Mouse (Mus musculus): ENCODE results near the gene Slc25a3. TPM values are rescaled to one million over a fixed set of nuclear protein-coding genes. Genes with fewer than 3 reads are reported as not detected.

Gene Slc25a3
- total and polyA plus RNA-seq, 3 experiments, result 310 to 508 (median 407) TPM

DNA sequence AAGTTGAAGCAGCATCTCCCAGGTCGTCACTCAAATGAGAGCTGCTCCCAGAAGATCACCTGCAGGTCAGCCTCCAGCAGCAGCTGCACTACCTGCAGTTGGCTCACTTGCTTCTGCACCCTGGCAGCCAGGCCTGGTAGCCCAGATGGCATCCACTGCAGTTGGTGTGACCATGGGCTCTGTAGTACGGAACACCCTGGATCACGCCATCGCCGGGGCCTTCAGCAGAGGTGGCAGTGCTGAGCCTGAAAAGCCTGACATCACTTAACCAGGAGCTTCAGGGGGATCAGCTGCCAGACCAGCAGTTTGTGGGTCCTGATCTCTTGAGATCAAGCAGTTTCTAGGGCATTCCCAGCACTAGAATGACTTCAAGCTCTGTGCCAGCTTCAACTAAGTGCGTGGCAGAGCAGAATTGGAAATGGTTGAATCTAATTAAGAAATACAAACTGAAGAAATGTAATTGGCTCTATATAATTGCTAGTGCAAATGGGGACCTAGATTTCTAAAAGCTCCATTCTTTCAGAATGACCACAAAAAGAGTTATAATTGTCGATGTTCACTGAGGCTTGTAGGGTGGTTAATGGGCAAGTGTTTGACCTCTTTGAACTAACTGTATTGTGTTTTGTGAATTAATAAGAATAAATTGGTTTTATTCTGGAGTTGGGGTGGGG, 11.6 kb upstream of the Slc25a3 start:
- H3K36me3 ChIP-seq (replicated peaks), result no peaks in the 10 kb centered on the region
- H3K4me3 ChIP-seq (ENCODE audit: low read depth, low read length), result no peak overlapping the region
- TF ChIP-seq CTCF (IDR thresholded peaks at IDR 0.05; ENCODE audit: low read depth, low read length) (no peak), GATA2 (IDR thresholded peaks at IDR 0.05; ENCODE audit: borderline replicate concordance, low read depth, low read length) (no peak)
- H3K27me3 ChIP-seq (ENCODE audit: insufficient read depth, low read length), result peaks cover 7% of the 10 kb centered on the region
- no peaks in the 10 kb centered on the region for H3K9me3 ChIP-seq (replicated peaks)
- H3K4me1 ChIP-seq (ENCODE audit: insufficient read depth, low read depth, low read length), result peaks cover 4% of the 10 kb centered on the region; the same call in 1 of the 2 replicates
- no peak for ATAC-seq (ENCODE audit: extremely low read depth, insufficient number of reproducible peaks, low FRiP score, poor library complexity, severe bottlenecking)
- no peak for DNase-seq (ENCODE audit: low spot score)

DNA sequence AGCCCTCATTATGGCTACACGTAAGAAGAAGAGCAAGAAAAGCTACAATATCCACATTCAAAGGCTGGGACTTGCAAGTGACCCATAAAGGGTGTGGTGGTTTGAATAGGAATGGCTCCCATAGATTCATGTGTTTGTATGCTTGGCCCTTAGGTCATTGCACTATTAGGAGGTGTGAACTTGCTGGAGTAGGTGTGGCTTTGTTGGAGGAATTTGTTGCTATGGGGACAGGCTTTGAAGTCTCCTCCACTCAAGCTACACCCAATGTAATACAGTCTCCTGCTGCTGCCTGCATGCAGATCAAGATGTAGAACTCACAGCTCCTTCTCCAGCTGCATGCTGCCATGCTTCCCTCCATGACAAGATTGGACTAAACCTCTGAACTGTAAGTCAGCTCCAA, 7.7 kb upstream of the Slc25a3 start:
- DNase-seq (ENCODE audit: low spot score) (no peak), ATAC-seq (ENCODE audit: extremely low read depth, insufficient number of reproducible peaks, low FRiP score, poor library complexity, severe bottlenecking) (no peak)
- Histone ChIP-seq H3K9me3 (replicated peaks) (no peaks in the 10 kb centered on the region), H3K27me3 (ENCODE audit: insufficient read depth, low read length) (peaks cover 9% of the 10 kb centered on the region), H3K4me1 (ENCODE audit: insufficient read depth, low read depth, low read length) (peaks cover 10% of the 10 kb centered on the region), H3K4me3 (ENCODE audit: low read depth, low read length) (no peak overlapping the region), H3K36me3 (replicated peaks) (no peaks in the 10 kb centered on the region)
- TF ChIP-seq POLR2AphosphoS5 (IDR thresholded peaks at IDR 0.05; ENCODE audit: insufficient replicate concordance, low read depth, low read length), result no peak
- TF ChIP-seq GATA1 (IDR thresholded peaks at IDR 0.05; ENCODE audit: borderline replicate concordance, low read length), result no peak
- TF ChIP-seq CTCF (IDR thresholded peaks at IDR 0.05; ENCODE audit: low read depth, low read length), result no peak
- TF ChIP-seq TAL1 (conservative IDR thresholded peaks at IDR 0.05; ENCODE audit: low read depth, low read length), result no peak
- TF ChIP-seq GATA2 (IDR thresholded peaks at IDR 0.05; ENCODE audit: borderline replicate concordance, low read depth, low read length), result no peak

DNA sequence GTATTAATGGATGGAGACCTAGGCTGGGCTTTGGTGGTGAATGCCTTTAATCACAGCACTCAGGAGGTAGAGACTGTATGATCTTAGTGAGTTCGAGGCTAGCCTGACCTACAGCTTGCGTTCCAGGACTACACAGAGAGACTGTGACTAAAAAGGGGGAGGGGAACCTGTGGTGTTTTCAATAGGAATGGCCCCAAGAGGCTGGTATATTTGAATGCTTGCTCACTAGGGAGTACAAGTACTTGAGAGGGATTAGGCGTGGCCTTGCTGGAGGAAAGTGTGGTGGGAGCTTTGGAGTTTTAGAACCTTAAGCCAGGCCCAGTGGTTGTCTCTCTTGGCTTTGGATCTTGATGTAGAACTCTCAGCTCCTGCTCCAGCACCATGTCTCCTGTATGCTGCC, 6.9 kb upstream of the Slc25a3 start:
- TF ChIP-seq POLR2AphosphoS5 (IDR thresholded peaks at IDR 0.05; ENCODE audit: insufficient replicate concordance, low read depth, low read length), result no peak
- ATAC-seq (ENCODE audit: extremely low read depth, insufficient number of reproducible peaks, low FRiP score, poor library complexity, severe bottlenecking) (no peak), DNase-seq (ENCODE audit: low spot score) (no peak)
- peaks cover 11% of the 10 kb centered on the region for H3K4me1 ChIP-seq (ENCODE audit: insufficient read depth, low read depth, low read length)
- peaks cover 9% of the 10 kb centered on the region for H3K27me3 ChIP-seq (ENCODE audit: insufficient read depth, low read length)
- no peaks in the 10 kb centered on the region for H3K36me3 ChIP-seq (replicated peaks)
- H3K4me3 ChIP-seq (ENCODE audit: low read depth, low read length), result no peak overlapping the region
- no peaks in the 10 kb centered on the region for H3K9me3 ChIP-seq (replicated peaks)

DNA sequence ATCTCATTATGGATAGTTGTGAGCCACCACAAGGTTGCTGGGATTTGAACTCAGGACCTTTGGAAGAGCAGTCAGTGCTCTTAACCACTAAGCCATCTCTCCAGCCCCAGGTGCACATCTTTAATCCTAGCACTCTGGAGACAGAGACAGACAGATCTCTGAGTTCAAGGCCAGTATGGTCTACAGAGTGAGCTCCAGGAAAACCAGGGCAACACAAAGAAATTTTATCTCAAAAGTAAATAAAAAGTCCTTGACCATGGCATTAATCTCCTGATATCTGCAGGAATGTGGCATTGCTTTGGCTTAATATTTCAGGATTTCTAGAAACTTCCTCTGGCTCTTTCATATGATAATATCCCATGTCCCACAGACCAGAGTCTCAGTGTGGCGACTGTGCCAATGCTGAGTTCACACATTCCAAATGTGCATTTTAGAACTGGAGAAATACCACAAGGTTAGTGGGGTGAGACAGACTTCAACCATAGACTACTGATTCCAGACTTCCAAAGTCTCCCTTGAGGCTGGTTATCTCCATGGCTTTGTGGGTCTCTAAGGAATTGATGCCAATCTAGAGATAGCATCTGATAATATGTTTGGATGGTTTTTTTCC, 4.8 kb upstream of the Slc25a3 start:
- Histone ChIP-seq H3K4me1 (ENCODE audit: insufficient read depth, low read depth, low read length) (peaks cover 18% of the 10 kb centered on the region), H3K4me3 (ENCODE audit: low read depth, low read length) (no peak overlapping the region), H3K27me3 (ENCODE audit: insufficient read depth, low read length) (peaks cover 5% of the 10 kb centered on the region; the same call in 1 of the 2 replicates), H3K36me3 (replicated peaks) (no peaks in the 10 kb centered on the region), H3K9me3 (replicated peaks) (no peaks in the 10 kb centered on the region)
- no peak for TF ChIP-seq POLR2AphosphoS5 (IDR thresholded peaks at IDR 0.05; ENCODE audit: insufficient replicate concordance, low read depth, low read length)
- no peak for TF ChIP-seq GATA2 (IDR thresholded peaks at IDR 0.05; ENCODE audit: borderline replicate concordance, low read depth, low read length)
- no peak for TF ChIP-seq GATA1 (IDR thresholded peaks at IDR 0.05; ENCODE audit: borderline replicate concordance, low read length)
- TF ChIP-seq CTCF (IDR thresholded peaks at IDR 0.05; ENCODE audit: low read depth, low read length), result no peak
- TF ChIP-seq TAL1 (conservative IDR thresholded peaks at IDR 0.05; ENCODE audit: low read depth, low read length), result no peak
- DNase-seq (ENCODE audit: low spot score), result no peak
- no peak for ATAC-seq (ENCODE audit: extremely low read depth, insufficient number of reproducible peaks, low FRiP score, poor library complexity, severe bottlenecking)

DNA sequence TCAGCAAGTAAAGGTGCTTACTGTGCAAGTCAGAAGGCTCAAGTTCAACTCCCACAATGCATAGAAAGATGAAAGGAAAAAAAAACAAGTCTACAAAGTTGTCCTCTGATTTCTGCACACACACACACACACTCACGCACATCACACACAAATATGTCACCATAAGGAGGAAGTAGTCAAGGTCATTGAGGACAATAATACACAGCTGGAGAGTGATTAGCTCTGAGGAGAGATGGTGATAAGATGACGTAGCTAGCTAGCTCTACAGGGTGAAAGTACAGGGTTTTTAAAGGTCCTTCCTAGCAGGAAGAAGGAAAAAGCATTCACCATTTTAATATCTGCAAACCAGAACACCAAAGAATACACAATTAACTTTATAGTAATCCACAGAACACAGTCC, 3.5 kb upstream of the Slc25a3 start:
- no peak overlapping the region for H3K4me3 ChIP-seq (ENCODE audit: low read depth, low read length)
- H3K36me3 ChIP-seq (replicated peaks), result peaks cover 6% of the 10 kb centered on the region
- no peaks in the 10 kb centered on the region for H3K9me3 ChIP-seq (replicated peaks)
- DNase-seq (ENCODE audit: low spot score) (no peak), ATAC-seq (ENCODE audit: extremely low read depth, insufficient number of reproducible peaks, low FRiP score, poor library complexity, severe bottlenecking) (no peak)
- H3K27me3 ChIP-seq (ENCODE audit: insufficient read depth, low read length), result peaks cover 5% of the 10 kb centered on the region; the same call in 1 of the 2 replicates
- TF ChIP-seq TAL1 (conservative IDR thresholded peaks at IDR 0.05; ENCODE audit: low read depth, low read length) (no peak), GATA1 (IDR thresholded peaks at IDR 0.05; ENCODE audit: borderline replicate concordance, low read length) (no peak), GATA2 (IDR thresholded peaks at IDR 0.05; ENCODE audit: borderline replicate concordance, low read depth, low read length) (no peak), POLR2AphosphoS5 (IDR thresholded peaks at IDR 0.05; ENCODE audit: insufficient replicate concordance, low read depth, low read length) (no peak), CTCF (IDR thresholded peaks at IDR 0.05; ENCODE audit: low read depth, low read length) (no peak)
- H3K4me1 ChIP-seq (ENCODE audit: insufficient read depth, low read depth, low read length), result peaks cover 18% of the 10 kb centered on the region

DNA sequence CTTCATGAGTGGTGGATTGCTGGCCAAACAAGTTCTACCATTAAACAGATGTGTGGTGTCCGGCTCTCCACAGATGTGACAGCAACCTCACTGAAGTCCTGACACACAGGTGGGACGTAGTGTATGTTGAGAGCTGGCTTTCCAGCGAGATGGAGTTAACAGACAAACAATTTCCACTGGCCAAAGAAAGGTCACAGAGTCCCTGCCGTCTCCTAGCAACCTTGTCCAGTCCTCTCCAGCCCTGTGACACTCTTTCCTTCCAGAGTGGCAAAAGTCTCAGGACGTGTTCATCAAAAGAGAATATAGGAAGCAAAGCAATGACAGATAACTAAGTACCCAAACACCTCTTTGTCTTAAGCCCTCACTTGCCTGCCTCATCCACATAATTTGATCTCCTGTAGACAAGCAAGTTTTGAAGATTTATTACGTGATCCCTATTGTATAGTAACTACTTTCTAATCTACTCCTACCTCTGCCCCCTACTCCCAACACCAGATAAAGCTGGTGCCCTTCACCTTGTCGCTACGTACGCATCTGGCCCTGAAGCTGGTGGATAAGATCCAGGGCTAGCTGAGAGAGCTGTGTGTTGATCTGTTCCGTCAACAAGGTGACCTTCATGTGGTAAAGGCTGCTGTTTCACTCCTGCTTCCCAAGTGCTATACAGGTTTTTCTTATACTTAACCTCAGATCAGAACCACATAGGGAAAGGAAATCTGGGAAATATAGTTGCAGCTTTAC, 2.9 kb upstream of the Slc25a3 start:
- DNase-seq (ENCODE audit: low spot score) (no peak), ATAC-seq (ENCODE audit: extremely low read depth, insufficient number of reproducible peaks, low FRiP score, poor library complexity, severe bottlenecking) (no peak)

More for the DNA sequence above, 2.9 kb upstream of the Slc25a3 start:
- Histone ChIP-seq H3K4me1 (ENCODE audit: insufficient read depth, low read depth, low read length) (peaks cover 21% of the 10 kb centered on the region), H3K9me3 (replicated peaks) (no peaks in the 10 kb centered on the region), H3K4me3 (ENCODE audit: low read depth, low read length) (no peak overlapping the region), H3K27me3 (ENCODE audit: insufficient read depth, low read length) (peaks cover 5% of the 10 kb centered on the region; the same call in 1 of the 2 replicates), H3K36me3 (replicated peaks) (peaks cover 10% of the 10 kb centered on the region)
- TF ChIP-seq GATA1 (IDR thresholded peaks at IDR 0.05; ENCODE audit: borderline replicate concordance, low read length), result no peak
- TF ChIP-seq GATA2 (IDR thresholded peaks at IDR 0.05; ENCODE audit: borderline replicate concordance, low read depth, low read length), result no peak
- no peak for TF ChIP-seq TAL1 (conservative IDR thresholded peaks at IDR 0.05; ENCODE audit: low read depth, low read length)
- no peak for TF ChIP-seq CTCF (IDR thresholded peaks at IDR 0.05; ENCODE audit: low read depth, low read length)
- no peak for TF ChIP-seq POLR2AphosphoS5 (IDR thresholded peaks at IDR 0.05; ENCODE audit: insufficient replicate concordance, low read depth, low read length)

Measured in G1E (cell line).